Mouse (Mus musculus) adipocyte (in vitro differentiated cells): ENCODE measurements around the gene Gm45234.
A peak's percentile ranks its signal among the peaks of the same experiment; 100 is the strongest.

Source experiments
- DNase-seq: peaks from one replicate; pipeline ENCODE4 v3.0.0-alpha.2; 2016; ENCODE audit warnings: low spot score

The Gm45234 gene

DNA sequence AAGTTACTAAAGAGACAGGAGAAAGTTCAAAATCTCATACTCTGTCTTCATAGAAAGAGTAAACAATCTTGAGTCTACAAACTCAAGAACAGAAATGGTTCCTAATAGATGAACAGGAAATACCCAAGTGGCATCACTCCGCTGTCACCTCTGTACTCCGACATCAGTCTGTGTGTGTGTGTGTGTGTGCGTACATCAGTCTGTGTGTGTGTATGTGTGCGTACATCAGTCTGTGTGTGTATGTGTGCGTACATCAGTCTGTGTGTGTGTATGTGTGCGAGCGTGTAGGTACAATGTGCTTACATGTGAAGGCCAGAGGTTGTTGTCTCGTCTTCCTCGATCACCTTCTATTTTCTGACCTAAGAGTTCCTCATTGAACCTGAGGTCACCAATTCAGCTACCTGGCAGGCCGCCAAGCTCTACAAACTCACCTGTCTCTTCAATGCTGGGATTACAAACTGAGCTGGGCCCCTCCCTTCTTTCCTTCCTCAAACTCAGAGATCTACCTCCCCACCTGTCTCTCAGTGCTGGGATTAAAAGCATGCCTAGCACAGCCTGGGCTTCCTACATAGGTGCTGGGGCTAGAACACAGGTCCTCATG is 47.4 kb downstream of the Gm45234 start:
- no peak for DNase-seq

DNA sequence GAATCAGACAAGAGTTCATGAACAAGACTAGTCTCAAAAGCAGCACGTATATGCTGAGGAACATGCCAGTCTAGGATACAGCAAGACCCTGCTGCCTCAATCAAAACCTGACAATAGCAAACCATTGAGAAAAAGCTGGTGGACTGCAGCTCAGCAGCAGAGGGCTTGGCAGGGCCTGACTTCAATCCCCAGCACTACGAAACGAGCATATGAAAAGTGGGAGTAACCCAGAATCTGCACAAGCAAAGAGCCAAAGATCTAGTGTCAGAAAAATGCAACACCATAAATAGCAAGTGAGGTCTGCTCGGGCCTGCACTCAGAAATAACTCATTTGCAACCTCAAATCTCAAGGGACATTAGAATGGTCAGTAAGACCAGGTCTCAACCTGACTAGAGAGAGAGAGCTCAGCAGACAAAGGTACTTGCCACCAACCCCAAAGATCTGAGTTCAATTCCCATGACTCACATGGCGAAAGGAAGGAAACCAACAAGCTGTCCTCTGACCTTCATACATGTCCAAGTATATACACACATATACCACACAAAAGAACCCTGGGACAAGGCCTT is 49.7 kb downstream of the Gm45234 start:
- DNase-seq = peak; percentile 48

- DNase-seq = no peak
These were observed 51.4 kb downstream of the Gm45234 start for GRCm38 (mm10) chr6:124704417-124704816.

GRCm38 (mm10) chr6:124703789-124704188 is 52.0 kb downstream of the Gm45234 start:
- DNase-seq = no peak

DNA sequence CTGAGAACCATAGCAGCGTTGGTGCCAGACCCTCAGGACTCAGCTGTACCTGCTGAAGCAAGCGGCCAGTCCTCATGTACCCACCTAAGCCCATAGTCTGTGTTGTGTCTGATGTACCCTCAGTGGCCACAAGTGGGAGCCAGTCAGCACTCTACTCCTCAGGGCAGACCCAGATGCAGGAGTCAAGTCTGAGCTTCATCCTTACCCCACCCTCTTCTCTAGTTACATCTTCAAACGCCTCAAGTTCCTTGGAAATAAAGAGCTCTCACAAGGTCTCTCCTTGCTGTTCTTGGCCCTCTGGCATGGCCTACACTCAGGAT is 53.1 kb downstream of the Gm45234 start:
- peak; percentile 74 for DNase-seq

- no peak for DNase-seq
These were observed 53.6 kb downstream of the Gm45234 start for GRCm38 (mm10) chr6:124702102-124702783.

- no peak for DNase-seq
These were observed 54.5 kb downstream of the Gm45234 start for GRCm38 (mm10) chr6:124701338-124701737.

- DNase-seq = peak; percentile 99
These were observed 55.7 kb downstream of the Gm45234 start for GRCm38 (mm10) chr6:124699962-124700610.

- no peak for DNase-seq
These were observed 56.5 kb downstream of the Gm45234 start for GRCm38 (mm10) chr6:124699366-124699765.

DNA sequence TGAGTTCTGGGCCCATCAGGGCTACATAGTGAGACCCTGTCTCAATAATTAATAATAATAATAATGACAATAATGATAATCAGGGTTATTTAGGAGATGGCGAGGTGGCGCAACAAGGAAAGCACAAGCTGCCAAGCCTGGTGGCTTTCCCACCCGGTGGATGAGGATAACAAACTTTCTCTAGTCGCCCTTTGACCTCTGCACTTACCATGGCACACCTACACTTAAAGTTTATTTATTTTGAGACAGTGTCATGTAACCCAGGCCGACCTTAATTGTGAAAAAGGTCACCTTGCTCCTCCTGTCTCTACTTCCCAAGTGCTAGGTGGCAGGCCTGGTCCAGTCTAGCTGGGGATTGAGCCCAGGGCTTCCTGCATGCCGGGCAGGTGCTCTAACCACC is 57.1 kb downstream of the Gm45234 start:
- DNase-seq = no peak

DNA sequence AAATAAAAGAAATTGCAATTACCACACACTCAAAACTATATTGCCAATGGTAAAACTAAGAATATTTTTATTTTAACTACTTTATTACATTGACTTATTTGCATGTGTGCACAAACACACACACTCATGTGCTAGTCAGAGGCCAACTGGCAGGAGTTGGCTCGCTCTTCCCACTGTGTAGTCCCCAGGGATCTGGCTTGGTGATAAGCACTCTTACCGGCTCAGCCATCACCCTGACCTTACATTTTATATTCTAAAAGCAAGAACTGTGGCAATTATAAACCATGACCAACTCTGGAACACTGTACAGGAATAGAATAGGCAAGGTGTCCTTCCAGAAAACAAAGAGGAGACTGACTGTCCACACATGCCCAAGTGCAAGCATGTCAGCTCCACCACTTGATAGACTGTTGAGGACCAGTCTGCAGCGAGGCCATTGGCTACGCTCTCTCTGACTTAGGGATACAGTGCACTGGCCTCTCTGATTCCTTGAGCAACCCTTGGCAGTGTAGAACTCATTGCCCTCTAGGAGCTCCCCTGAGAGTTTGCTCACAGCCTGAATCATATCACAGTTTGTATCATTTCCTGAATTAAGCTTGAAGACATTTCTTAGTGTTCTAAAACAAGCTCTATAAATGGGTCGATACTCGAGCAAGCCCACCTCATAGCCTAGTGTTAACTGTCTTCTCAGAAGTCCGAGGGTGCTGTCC is 59.2 kb downstream of the Gm45234 start:
- peak; percentile 77 for DNase-seq

GRCm38 (mm10) chr6:124694166-124694955 is 61.5 kb downstream of the Gm45234 start:
- DNase-seq = peak; percentile 86

- DNase-seq = no peak
These were observed 62.4 kb downstream of the Gm45234 start for GRCm38 (mm10) chr6:124693243-124693981.

- peak; percentile 60 for DNase-seq
These were observed 65.3 kb downstream of the Gm45234 start for GRCm38 (mm10) chr6:124690517-124690916.
